In the genomic region with DNA sequence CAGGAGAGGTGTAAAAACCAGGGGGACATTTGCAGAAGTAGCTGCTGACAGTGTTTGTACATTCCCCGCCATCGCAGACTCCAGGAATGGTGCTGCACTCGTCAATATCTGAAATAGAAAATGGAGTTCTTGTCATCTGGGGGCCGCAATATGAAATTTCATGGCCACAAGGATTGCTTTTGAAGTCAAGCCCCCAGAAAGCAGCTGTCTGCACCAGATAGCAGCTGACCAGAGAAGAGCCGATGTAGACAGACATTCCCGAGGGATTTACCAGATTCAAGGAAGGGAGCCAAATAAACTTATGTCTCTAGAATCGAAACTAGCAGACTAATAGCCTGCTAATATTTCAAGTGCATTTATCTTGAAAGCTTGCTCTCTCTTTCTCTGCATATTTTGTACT, we compare ENCODE assay signal across 13 mouse cellular contexts.
"Had no signal": no experiment of that assay in that cellular context is flagged by ENCODE, and none has a peak within 500 bp of the region (broad histone marks: within the 10 kb centered on the region; RNA-seq: fewer than 3 reads in every experiment).

No protein-coding gene starts in this region.

- H3K4me3 ChIP-seq: liver, embryonic 13.5 days; neural tube, embryonic 12.5 days had no signal

- H3K27me3 ChIP-seq: liver, embryonic 13.5 days; neural tube, embryonic 12.5 days had no signal

- H3K27ac ChIP-seq: liver, embryonic 13.5 days; neural tube, embryonic 12.5 days; stomach, postnatal 0 days had no signal

- DNase-seq: kidney, adult 2 months; kidney, postnatal 25 days; layer of hippocampus, adult 9-11 months; liver; liver, embryonic 13.5 days; liver, postnatal 0 days; lung, postnatal 36 days; right cerebral cortex, postnatal 25 days; thymus, adult 18-20 months; thymus, postnatal 14 days had no signal

- ATAC-seq: intestine, embryonic 16.5 days; liver, postnatal 0 days had no signal

- H3K4me1 ChIP-seq: liver, embryonic 13.5 days; neural tube, embryonic 12.5 days had no signal

- H3K9ac ChIP-seq: liver, embryonic 13.5 days; liver, postnatal 0 days; neural tube, embryonic 12.5 days had no signal

- H3K36me3 ChIP-seq: liver, embryonic 13.5 days; neural tube, embryonic 12.5 days had no signal

- H3K4me2 ChIP-seq: liver, embryonic 13.5 days; neural tube, embryonic 12.5 days had no signal

- H3K9me3 ChIP-seq: liver, embryonic 13.5 days; neural tube, embryonic 12.5 days had no signal
